Mouse (Mus musculus): ENCODE results near the gene Zfhx3.
A peak's percentile ranks its signal among the peaks of the same experiment; 100 is the strongest.

The Zfhx3 gene

DNA sequence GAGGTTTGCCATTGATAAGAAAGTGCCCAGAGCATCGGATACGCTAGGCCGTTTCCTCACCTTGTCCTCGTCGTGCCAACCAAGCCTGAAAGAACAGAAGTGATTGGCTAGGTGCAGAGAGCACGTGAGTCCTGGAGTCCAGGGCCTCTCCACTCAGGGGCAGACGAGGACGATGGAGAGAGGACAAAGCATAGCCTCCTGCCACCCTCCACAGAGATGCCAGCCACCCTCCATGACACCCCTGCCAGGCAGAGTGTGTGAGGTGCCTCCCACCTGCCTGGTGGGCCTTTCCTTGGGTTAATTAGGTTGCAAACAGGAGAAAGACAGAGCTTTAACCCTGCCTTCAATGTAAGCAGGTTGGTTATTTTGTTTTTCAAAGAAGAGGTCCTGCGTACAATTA lies 965.6 kb downstream of the Zfhx3 start:
- no peak for DNase-seq

GRCm38 (mm10) chr8:108908540-108908939 lies 966.1 kb downstream of the Zfhx3 start:
- no peak for DNase-seq

GRCm38 (mm10) chr8:108909035-108909434 lies 966.6 kb downstream of the Zfhx3 start:
- DNase-seq, result no peak

DNA sequence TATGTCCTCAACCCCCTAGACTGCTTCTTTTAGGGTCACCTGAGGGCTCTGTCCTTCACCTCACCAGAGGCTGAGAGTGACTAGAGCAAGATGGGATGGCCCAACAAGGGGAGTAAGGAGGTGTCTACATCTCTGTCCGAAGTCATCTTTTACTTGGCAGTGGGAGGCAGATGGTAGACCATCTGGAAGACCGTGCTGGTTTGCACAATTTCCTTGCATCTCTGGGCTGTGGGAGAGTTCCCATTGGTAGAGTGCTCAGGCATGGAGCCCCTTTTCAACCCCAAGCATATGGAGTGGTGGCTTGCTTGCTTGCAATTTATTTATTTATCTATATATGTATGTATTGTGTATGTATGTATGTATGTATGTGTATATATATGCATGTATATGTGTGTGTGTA lies 967.0 kb downstream of the Zfhx3 start:
- no peak for DNase-seq

GRCm38 (mm10) chr8:108910843-108911242 lies 968.4 kb downstream of the Zfhx3 start:
- peak; percentile 26 for DNase-seq

DNA sequence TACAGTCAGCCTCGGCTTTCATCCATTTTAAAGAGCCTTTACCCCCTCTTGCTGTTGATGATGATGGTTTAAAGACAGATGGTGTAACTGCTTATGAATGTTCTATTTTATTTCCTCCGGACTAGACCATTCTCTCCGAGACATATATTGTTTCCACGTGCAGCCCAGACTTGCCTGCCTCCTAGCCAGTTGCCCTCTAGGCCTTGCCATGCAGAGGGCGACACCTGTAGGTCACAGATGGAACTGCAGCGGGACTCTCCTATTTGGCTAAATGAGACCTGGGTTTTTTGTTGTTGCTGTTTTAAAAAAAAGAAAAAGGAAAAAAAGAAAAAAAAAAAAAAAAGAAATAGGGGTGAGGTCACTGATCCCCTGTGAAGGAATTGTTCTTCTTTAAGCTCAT lies 969.1 kb downstream of the Zfhx3 start:
- peak; percentile 79 for DNase-seq

DNA sequence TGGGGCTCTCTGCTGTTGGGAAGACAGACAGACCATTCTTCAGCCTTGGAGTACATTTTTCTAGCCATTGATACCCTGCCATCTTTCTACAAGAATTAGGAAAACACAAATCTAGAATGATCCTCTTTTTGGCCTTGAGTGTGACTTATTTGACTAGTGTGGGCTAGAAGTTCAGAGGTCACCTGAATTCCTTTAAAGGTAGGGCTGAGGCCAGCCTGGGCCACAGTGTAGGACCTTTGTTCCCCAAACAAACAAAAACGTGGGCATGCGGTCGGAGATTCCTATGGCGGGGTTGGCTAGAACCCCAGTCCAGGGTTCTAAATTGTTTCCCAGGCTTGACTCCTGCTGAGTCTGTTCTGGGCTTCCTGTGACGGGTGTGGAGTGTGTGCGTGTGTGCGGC lies 970.6 kb downstream of the Zfhx3 start:
- no peak for DNase-seq

- DNase-seq, result no peak
Observed at GRCm38 (mm10) chr8:108915425-108915824, 973.0 kb downstream of the Zfhx3 start.

GRCm38 (mm10) chr8:108915876-108916275 lies 973.4 kb downstream of the Zfhx3 start:
- no peak for DNase-seq

DNA sequence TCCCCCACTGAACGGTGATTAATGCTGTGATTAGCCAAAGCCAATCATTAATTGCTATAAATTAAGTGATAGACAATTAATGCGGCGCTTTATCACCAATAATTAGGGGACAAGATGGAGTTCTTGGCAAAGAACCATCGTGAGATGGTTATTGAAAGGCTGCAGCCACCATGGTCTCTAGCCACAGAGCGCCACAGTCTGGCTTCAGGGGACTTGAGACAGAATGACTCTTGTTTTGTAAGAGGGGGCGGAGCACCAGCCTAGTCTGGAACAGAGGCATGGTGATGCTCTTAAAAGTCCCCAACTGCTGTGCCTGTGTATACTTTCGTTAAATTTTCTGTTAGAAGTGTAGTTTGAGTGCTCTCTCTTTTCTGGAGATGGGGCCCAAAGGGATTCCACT lies 977.7 kb downstream of the Zfhx3 start:
- no peak for DNase-seq

DNA sequence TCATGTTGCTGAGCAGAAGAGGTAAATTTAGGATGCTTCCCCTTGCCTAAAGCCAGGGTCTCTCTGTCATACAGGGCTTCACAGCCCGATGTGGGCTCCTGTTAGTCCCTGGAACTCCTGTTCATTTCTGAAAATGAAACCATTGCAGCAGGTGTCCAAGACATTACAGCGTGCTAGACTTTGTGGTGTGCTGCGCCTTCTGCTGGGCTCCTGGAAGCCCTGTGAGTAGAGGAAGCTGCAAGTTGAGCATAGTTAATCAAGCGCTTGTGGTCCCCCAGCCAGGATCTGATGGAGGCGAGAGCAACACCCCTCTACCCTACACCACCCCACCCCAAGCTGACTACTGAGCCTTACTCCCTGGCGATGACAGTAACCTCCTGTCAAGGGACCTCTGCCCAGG lies 980.7 kb downstream of the Zfhx3 start:
- no peak for DNase-seq

DNA sequence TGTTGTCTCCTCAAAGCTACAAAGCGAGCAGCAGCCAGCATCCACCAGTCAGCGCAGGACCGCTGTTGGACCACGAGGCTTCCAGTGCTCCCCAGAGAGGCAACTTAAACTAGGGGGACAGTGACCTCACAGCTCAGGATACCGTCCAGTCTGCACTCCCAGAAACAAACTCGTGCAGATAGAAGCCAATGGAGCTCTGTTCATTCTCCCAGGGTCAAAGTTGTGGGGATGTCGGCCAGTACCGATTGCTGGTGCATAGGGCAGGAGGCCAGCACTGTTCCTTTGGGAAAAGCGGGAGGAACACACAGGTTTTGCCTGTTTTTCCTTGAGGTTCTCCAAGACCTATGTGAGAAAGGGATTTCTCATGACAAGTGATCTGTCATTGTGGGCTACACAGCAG lies 982.1 kb downstream of the Zfhx3 start:
- DNase-seq, result no peak

DNA sequence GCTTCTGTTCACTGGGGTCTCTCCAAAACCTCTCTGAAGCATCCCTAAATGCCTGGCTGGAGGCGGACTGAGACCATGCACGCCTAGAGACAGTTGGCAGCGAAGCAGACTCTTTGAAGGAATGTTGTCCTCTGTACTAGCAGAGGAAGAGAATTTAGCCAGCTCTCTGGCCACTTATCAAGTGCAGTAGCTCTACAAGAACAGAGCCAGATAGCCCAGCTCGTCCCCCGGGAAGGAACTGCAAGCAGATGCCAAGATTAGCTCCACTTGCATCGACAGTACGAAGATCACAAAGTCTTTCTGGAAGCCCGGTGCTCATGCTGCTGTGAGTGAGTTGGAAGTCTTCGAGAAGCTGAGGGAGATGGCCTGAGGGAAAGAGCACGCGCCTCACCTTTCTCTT lies 983.7 kb downstream of the Zfhx3 start:
- DNase-seq, result no peak

- DNase-seq, result no peak
Observed at GRCm38 (mm10) chr8:108930635-108931034, 988.2 kb downstream of the Zfhx3 start.

DNA sequence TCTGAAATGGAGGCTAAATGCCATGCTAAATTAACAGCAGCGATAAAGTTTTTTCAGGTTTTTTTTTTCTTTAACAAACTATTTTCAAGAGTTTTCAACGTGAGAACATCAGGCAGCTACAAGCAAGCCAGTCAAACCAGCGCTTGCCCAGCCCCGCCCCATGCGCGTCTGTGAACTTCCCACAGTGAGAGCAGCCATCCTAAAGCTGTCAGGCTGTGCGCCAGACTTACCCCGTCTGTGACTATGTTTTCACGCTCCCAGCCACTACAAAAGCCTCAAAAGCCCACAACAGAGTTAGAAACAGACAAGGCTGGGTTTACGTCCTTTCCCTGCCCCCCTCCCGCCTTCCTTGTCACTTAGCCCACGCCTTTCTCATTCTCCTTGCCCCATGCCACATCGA lies 989.4 kb downstream of the Zfhx3 start:
- DNase-seq, result no peak

- DNase-seq, result no peak
Observed at GRCm38 (mm10) chr8:108932729-108933128, 990.3 kb downstream of the Zfhx3 start.

DNA sequence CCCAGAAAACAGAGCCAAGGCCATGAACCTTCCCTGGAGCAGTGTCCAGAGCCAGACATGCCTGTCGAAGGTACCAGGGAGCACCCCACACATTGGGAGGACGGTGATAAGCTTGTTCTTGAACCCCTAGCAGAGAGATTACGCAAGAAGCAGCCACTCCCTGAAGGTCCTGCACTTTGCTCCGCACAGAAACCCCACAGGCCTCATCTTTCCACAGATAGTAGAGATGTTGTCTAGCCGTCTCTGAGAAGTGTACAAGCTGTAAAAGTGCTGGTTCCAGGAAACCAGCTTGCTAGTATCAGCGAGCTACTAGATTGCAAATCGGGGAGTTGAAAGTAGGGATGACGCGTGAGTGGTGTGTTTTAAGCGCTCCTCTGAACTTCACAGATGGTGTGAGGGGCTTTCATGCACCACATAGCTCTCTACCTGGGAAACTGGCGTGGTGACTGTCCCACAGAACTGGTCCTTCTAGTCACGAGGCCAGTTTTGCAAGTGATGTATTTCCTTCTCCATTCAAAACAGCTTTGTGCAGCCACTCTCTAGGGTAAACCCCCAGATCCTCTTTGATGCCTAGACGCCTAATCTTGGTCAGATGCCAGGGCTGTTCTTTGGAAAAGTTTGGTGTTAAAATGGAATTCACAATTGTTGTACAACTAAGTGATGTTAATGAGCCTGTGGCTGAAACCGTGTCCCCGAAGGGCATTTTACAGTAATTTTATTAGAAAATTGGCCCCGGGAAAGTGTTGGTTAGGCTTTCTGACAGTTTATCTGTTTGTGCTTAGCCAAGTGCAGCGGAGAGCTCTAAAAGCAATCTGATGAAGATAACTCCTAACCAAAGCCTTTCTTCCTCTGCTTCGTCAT lies 993.6 kb downstream of the Zfhx3 start:
- no peak for DNase-seq

DNA sequence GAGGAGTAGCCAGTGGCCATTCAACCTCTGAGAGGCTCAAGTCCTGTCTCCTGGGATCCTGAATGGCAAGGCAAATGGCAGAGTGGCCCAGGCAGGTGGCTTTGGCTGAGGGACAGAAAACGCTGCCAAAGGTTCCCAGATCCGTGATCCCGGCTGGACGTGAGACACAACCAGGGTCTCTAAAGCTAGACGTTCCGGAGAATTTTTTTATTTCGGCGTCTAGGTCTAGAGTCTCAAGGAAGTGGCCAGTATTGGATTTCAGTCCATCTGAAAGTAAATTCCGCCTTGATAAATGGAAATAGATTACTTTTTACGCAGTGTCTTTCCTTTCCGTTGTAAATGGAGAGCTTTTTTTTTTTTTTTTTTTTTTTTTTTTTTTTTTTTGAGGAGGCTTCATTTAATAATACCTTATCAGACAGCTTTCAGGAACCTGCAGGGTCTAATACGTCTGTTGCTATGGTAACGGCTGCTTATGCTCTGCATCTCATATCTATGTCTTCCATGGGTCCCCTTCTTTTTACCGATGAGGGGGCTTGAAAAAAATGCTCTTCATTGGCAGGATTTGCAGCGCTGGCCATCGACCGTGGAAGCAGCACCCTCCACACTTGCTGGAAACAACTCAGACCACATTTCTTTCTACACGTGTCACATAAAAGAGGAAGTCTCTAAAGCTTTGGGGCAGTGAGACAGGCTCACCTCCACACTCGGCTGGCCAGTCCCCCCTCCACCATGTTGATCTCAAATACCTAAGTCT lies 994.4 kb downstream of the Zfhx3 start:
- no peak for DNase-seq

DNA sequence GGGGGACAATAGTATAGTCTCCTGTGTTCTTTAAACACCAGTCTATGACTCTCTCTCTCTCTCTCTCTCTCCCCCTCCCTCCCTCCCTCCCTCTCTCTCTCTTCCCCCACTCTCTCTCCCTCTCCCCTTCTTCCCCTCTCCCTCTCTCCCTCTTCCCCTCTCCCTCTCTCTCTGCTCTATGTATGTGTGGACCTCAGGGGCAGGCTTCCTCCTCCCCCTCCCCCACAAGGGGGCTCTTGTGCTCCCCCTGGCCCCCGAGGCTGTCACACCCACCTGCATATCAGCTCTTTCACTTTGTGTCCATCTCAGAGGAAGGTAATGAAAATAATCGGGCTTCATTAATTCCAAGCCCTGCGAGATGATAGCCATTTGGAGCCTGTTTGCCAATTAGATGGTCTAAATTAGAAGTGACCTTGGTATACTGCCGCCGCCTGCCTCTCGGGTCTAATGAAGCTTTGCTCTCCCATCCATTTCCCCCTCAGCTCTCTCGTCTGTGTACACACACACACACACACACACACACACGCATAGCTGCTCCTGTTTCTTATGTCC lies 995.5 kb downstream of the Zfhx3 start:
- DNase-seq, result no peak

DNA sequence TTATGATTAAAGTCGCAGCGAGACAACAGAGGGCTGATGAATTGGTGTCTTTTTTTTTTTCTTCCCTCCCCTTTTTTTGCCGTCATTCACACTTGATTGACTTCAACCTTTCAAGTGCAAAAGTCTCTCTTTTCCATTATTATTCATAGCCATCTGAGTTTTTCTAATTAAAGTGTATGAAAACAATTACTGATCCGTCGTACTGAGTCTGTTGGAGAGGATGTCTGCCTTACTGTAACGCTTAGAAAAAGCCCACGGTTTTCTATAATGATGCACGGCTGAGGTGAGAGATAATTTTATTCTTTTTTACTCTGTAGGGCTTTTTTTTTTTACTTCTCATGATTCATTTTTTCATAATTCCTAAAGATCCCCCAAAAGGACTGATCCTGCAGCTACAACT lies 1000.2 kb downstream of the Zfhx3 start:
- no peak for DNase-seq

- DNase-seq, result no peak
Observed at GRCm38 (mm10) chr8:108943132-108943531, 1000.7 kb downstream of the Zfhx3 start.

- no peak for DNase-seq
Observed at GRCm38 (mm10) chr8:108944312-108944711, 1001.9 kb downstream of the Zfhx3 start.

DNA sequence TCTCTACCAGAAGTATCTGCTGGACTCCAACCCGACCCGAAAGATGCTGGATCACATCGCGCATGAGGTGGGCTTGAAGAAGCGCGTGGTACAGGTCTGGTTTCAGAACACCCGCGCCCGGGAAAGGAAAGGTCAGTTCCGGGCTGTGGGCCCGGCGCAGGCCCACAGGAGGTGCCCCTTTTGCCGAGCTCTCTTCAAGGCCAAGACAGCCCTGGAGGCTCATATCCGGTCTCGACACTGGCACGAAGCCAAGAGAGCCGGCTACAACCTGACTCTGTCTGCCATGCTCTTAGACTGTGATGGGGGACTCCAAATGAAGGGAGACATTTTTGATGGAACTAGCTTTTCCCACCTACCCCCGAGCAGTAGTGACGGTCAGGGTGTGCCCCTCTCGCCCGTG lies 1007.9 kb downstream of the Zfhx3 start:
- no peak for DNase-seq

- DNase-seq, result no peak
Observed at GRCm38 (mm10) chr8:108951560-108951959, 1009.1 kb downstream of the Zfhx3 start.

Data from right cerebral cortex, postnatal 25 days (tissue).